Mouse (Mus musculus) gastrocnemius, postnatal 4 days (tissue): ENCODE data around the gene Mael. TPM values are rescaled to one million over a fixed set of nuclear protein-coding genes. Genes with fewer than 3 reads are reported as not detected.

Experiments
- DNase-seq, 2 experiments: peaks; one replicate each; pipeline ENCODE4 v3.0.0; 2021 to 2022; ENCODE audit warnings: low spot score in 2 of 2, mixed read lengths in 2 of 2
- long read RNA-seq, 2 experiments: library from polyadenylated mRNA; stranded (forward); transcript quantifications; one replicate each; pipeline ENCODE4 v2.0.0; 2021
- total RNA-seq, 2 experiments: library from RNA; stranded (reverse); gene quantifications; 2 replicates each; pipeline ENCODE4 v1.2.3; 2021

The Mael gene
- total RNA-seq: under 1 TPM in 1 of 2 experiments, not detected in 1; 0.29 TPM
- long read RNA-seq, experiment 1: 0 reads
- long read RNA-seq, experiment 2: 0 reads

GRCm38 (mm10) chr1:166238315-166238969 is at the start of gene Mael:
Gene Mael, minus strand, starts transcription at chr1:166238747.
- DNase-seq: no peak

- DNase-seq: no peak
These were observed 47.7 kb upstream of the Mael start for GRCm38 (mm10) chr1:166286231-166286630.

- DNase-seq: no peak
These were observed 45.8 kb upstream of the Mael start for GRCm38 (mm10) chr1:166284390-166284789.

- DNase-seq: no peak
These were observed 44.9 kb upstream of the Mael start for GRCm38 (mm10) chr1:166283451-166283850.

- peak in 1 of 2 experiments; percentile 22 for DNase-seq
These were observed 44.2 kb upstream of the Mael start for GRCm38 (mm10) chr1:166282597-166283210.

- no peak for DNase-seq
These were observed 43.3 kb upstream of the Mael start for GRCm38 (mm10) chr1:166281836-166282235.

GRCm38 (mm10) chr1:166281287-166281686 is 42.7 kb upstream of the Mael start:
- no peak for DNase-seq

GRCm38 (mm10) chr1:166280566-166280965 is 42.0 kb upstream of the Mael start:
- DNase-seq: no peak

- no peak for DNase-seq
These were observed 41.1 kb upstream of the Mael start for GRCm38 (mm10) chr1:166279580-166280206.

- DNase-seq: no peak
These were observed 40.2 kb upstream of the Mael start for GRCm38 (mm10) chr1:166278786-166279185.

GRCm38 (mm10) chr1:166268218-166268617 is 29.7 kb upstream of the Mael start:
- DNase-seq: no peak

- no peak for DNase-seq
These were observed 28.4 kb upstream of the Mael start for GRCm38 (mm10) chr1:166266918-166267317.

- no peak for DNase-seq
These were observed 27.6 kb upstream of the Mael start for GRCm38 (mm10) chr1:166266001-166266705.

GRCm38 (mm10) chr1:166259526-166259925 is 21.0 kb upstream of the Mael start:
- no peak for DNase-seq

GRCm38 (mm10) chr1:166256898-166257297 is 18.4 kb upstream of the Mael start:
- no peak for DNase-seq

GRCm38 (mm10) chr1:166256302-166256701 is 17.8 kb upstream of the Mael start:
- DNase-seq: no peak

GRCm38 (mm10) chr1:166255651-166256050 is 17.1 kb upstream of the Mael start:
- no peak for DNase-seq

GRCm38 (mm10) chr1:166255091-166255490 is 16.5 kb upstream of the Mael start:
- no peak for DNase-seq

- DNase-seq: peak; percentile 52 to 68
These were observed 15.6 kb upstream of the Mael start, which contains the start of gene Ildr2 for GRCm38 (mm10) chr1:166253898-166254894. Gene Ildr2, plus strand, starts transcription at chr1:166254139.

GRCm38 (mm10) chr1:166244285-166244684 is 5.7 kb upstream of the Mael start:
- DNase-seq: no peak
